Mouse (Mus musculus): Measurements from ENCODE around the gene Auts2.

DNA sequence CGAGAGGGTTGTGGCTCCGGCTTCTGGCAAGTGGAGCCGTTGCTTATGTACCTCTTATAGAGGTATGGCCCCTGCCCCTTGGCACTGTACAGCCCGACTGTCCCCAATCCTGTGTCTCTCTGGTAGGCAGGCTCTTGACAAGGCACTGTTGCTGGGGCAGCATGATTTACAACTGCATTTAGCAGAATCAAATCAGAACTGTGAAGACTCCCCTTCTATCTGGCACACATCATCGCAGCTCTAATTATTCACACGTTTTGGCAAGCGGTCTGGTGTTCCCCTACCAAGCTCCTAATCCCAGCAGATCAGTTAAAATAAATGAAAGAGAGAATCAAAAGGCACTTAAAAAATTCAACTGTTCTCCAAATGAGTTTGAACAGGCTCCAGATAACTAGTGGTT lies 835.7 kb downstream of the Auts2 start:
- TF ChIP-seq CTCF (conservative IDR thresholded peaks at IDR 0.05 in 1 of 2, IDR thresholded peaks at IDR 0.05 in 1 of 2; ENCODE audit: low read depth in 2 of 2, low read length in 2 of 2) (no peak), POLR2A (IDR thresholded peaks at IDR 0.05; ENCODE audit: low read depth, low read length) (no peak)

Measured in CH12.LX (cell line).